Mouse (Mus musculus): Measurements from ENCODE around the gene Spats2l.

GRCm38 (mm10) chr1:57934287-57934686 lies 160.3 kb downstream of the Spats2l start:
- TF ChIP-seq POLR2AphosphoS2 (IDR thresholded peaks at IDR 0.05; ENCODE audit: low read length) = no peak
- no peak for TF ChIP-seq POLR2A (IDR thresholded peaks at IDR 0.05; ENCODE audit: control insufficient read depth in 1 of 2, insufficient read depth in 1 of 2, low read depth in 1 of 2, low read length in 2 of 2, poor library complexity in 1 of 2)
- no peak for TF ChIP-seq CTCF (IDR thresholded peaks at IDR 0.05 in 2 of 3, conservative IDR thresholded peaks at IDR 0.05 in 1 of 3; ENCODE audit: control insufficient read depth in 1 of 3, insufficient read depth in 1 of 3, low read depth in 2 of 3, low read length in 3 of 3, poor library complexity in 1 of 3, severe bottlenecking in 1 of 3)
- TF ChIP-seq GABPA (IDR thresholded peaks at IDR 0.05; ENCODE audit: low read depth, low read length) = no peak
- TF ChIP-seq TAL1 (IDR thresholded peaks at IDR 0.05; ENCODE audit: low read length) = no peak
- no peak for TF ChIP-seq MEF2A (IDR thresholded peaks at IDR 0.05; ENCODE audit: extremely low read depth, insufficient replicate concordance, low read depth, low read length, poor library complexity, severe bottlenecking)
- no peak for TF ChIP-seq UBTF (IDR thresholded peaks at IDR 0.05; ENCODE audit: borderline replicate concordance, insufficient read depth, low read depth, low read length)
- TF ChIP-seq JUND (IDR thresholded peaks at IDR 0.05; ENCODE audit: low read depth, low read length) = no peak
- no peak for TF ChIP-seq EP300 (IDR thresholded peaks at IDR 0.05; ENCODE audit: low read depth in 1 of 2, low read length in 2 of 2)
- no peak for TF ChIP-seq GATA1 (IDR thresholded peaks at IDR 0.05; ENCODE audit: low read depth, low read length)
- TF ChIP-seq TCF12 (IDR thresholded peaks at IDR 0.05; ENCODE audit: low read depth, low read length) = no peak
- TF ChIP-seq USF1 (IDR thresholded peaks at IDR 0.05; ENCODE audit: low read depth, low read length) = no peak

Data from MEL (cell line).